Mouse (Mus musculus) brain, embryonic 14.5 days (tissue): ENCODE data around the gene Islr2. TPM values are rescaled to one million over a fixed set of nuclear protein-coding genes. Genes with fewer than 3 reads are reported as not detected.

Experiments used
- DNase-seq: peaks from one replicate; pipeline ENCODE4 v3.0.0-alpha.2; 2011; ENCODE audit warnings: low read depth
- CTCF ChIP-seq: fragments of 200-500 bp; IDR thresholded peaks from 2 replicates; pipeline ENCODE4 v1.5.1; 2012; ENCODE audit warnings: inconsistent platforms, mild to moderate bottlenecking, moderate library complexity, borderline replicate concordance; ENCODE audit not compliant: insufficient read depth, insufficient read length; ENCODE audit errors: extremely low read depth
- POLR2A ChIP-seq: fragments of 200-500 bp; IDR thresholded peaks from 2 replicates; pipeline ENCODE4 v1.6.1; 2012; ENCODE audit warnings: mild to moderate bottlenecking, inconsistent platforms, borderline replicate concordance; ENCODE audit not compliant: poor library complexity, insufficient read depth, insufficient read length, severe bottlenecking; ENCODE audit errors: extremely low read depth
- polyA plus RNA-seq: library from polyadenylated mRNA; depleted of rRNA; stranded (reverse); fragments of >200 nt; gene quantifications from 2 replicates; pipeline ENCODE4 v1.2.3, GENCODE M21; 2012

The Islr2 gene
- polyA plus RNA-seq, 1 experiment: 418 TPM

DNA sequence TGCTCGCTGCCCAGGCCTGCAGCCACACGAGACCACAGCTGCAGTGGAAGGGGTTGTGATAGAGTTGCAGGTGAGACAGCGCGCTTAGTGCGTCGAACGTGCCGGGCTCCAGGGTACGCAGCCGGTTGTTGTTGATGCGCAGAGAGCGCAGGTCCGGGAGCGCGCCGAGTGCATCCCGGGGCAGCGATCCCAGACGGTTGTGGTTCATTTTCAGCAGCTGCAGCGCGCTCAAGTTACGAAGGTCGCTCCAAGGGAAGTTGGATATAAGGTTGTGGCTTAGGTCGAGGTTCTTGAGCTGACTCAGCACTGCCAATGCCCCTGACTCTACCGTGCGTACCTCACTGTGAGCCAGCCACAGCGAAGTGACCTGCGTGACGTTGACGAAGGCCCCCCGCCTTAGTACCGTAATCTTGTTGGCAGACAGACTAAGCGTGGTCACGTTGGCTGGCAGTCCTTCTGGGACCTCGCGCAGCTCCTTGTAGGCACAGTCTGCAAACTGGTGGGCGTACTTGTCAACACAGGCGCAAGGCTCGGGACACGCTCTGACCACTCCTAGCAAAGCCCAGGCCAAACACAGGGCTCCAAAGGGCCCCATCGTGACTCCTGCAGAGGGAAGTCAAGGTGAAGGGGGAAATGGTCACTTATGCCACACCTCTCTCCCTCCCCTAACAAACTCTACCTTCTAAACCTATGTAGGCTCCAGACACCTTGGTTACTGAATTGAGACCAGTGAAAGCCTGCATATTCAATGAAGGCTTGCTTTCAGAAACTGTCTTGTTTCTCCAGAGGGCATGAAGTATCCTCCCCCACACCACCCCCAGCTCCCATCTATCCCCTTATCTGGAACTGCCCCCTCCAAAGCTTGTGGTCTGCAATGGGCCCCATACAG lies 4.5 kb downstream of the Islr2 start:
- DNase-seq: peak; percentile 67
- TF ChIP-seq POLR2A (no peak), CTCF (no peak)

DNA sequence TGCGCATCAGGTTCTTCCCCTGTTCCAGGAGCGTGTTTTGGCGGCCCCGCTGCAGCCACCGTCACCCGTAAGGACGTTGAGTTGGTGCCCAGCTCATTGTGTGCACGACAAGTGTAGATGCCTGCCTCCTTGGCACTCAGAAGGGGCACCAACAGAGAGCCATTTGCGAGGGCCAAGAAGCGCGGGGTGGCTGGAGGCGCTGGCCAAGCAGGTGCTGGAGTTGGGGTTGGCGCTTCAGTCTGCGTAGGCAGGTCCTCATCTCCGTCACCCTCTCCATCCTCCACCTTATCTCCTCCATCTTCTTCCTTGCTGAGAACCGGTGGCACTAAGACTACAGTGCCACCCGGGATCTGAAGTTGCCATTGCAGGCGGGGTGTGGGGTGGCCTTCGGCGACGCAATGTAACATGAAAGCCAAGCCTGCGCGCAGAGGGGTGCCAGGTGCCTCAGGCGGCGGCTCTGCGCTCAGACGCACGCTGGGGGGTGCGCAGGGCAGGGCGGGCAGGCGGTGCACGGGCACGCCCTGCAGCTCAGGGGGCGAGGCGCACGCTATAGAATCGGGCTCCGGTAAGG lies 5.2 kb downstream of the Islr2 start:
- peak; percentile 63 for DNase-seq
- no peak for TF ChIP-seq CTCF
- no peak for TF ChIP-seq POLR2A

DNA sequence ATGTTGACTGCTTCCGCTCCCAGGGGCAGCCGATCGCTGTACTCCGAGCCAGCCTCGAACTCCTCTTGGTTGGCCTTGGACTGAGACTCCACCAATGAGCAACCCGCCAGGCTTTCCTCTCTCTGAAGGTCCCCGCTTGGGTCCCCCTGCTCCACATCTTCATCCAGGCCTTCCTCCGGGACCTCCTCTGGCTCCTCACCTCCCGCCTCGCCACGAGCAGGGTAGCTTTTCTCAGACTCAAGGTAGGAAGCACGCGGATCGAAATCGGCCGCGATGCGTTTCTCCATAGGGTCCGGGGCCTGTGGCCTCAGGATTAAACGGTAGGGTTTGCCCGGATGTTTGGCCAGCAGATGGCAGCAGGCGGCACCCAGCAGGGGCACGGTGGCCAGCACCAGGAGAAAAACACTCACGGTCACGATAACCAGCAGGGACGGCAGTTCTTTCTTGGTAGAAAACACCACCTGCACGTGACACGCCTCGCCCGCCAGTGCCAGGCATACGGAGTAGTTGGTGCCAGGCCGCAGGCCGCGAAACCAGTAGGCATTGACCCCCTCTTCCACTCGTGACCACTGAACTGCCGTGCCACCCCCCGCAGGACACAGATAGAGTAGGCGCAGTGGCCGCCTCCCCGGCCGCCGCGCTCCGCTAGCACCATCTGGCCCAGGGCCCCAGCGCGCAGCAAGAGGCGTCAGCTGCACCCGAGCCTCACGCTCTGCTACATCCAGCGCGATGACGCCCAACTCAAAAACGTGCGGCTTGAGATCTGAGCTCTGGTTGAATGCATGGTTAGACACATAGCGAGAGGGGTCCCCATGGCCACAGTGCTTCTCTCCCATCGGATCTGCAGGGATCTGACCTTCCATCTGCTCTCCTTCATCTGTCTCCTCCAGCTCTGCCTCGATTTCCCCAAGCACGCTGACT lies 6.1 kb downstream of the Islr2 start:
- peak; percentile 76 for DNase-seq
- TF ChIP-seq POLR2A: no peak
- peak; percentile 61 for TF ChIP-seq CTCF

DNA sequence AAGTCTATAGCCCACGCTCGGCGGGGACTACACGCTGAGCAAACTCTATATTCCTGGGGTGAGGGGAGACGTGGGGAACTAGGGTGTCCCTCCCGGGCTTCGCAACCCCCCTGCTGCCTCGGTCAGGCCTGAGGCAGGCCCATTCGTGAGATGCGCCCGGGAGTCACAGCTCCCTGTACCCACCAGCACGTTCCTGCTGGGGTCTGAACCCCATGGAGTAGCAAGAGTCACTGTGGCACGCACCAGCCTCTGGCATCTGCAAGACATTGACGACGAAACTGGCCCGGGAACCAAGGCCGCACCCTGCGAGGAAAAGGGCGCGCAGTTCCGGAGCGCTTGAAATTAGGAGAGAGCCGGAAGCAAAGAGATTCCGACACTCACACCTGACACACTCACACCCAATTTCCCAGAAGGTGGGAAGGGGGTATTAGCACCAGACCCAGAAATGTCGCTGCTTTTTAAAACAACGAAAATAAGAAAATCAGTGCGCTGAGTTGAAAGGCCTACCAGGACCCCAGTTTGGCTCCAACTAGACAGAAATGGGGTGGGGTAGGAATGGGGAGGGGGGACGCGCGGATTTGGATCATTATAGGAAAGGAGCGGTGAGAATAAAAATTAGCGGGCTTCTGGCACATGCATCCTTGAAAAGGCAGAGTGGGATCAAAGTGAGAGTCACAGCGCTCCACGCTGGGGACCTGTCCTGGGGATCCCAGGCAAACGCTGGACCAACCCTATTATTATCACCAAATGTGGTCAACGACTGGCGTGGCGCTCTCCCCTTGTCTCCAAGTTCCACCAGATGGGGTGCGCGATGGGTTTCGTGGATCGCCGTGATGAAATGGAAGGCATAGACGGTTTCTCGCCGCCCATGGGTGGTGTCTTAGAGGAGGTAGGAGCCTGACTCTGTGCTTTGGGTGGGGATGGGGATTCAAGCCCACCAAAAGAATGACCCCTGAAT lies 7.2 kb downstream of the Islr2 start:
- TF ChIP-seq CTCF (no peak), POLR2A (no peak)
- DNase-seq: no peak

DNA sequence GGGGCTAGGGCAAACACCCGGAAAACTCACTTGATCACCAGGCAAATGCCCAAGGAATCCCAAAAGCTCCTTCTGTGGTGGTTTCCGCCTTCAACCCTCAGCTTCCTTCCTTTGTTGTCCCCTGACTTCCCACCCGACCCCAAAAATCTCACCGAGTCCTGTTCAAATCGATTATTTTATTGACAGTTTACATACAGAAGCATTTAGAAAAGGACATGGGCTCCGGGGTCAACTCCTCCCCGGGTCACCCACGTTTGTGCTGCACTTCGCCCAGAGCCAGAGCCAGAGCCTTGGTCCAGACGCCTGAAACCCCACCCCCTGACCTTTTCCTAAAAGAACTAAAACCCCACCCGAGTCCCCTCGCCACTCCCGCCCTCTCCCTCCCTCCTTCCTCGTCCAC lies 8.0 kb downstream of the Islr2 start:
- TF ChIP-seq POLR2A: no peak
- DNase-seq: no peak

DNA sequence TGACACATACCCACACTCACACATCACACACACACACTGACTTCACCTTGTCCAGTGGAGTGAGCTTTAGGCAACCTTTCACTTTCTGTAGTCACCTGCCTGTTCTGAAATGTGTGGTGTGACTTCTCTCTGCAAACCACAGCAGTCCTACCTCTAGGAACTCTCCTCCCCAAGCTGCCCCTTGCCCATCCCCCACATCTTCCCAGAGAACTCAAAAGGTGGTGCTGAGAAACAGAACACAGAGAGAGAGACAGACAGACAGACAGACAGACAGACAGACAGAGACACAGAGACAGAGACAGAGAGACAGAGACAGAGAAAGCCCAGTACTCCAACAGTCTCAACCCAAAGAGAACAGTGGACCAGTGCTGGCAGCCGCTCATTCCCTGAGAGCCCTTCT lies 8.4 kb downstream of the Islr2 start:
- TF ChIP-seq CTCF (no peak), POLR2A (no peak)
- DNase-seq: no peak

DNA sequence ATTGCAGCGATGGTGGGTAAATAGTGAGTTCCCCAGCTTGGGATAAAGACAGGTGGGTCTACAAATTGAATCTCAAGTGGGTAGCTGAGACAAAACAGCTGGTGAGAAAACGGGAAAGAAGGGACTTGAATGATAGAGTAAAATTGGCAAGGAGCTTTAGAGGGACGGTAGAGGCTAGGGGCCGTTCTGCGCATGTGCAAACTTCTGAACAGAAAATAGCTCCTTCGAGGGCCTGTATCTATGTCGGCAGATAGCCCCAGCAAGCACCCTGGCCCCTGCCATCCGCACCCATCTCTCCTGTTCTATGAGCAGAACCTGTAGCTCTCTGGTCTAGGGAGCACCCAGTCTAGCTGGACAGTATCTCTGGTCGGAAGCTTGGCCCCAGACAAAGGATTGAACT lies 9.9 kb downstream of the Islr2 start:
- TF ChIP-seq CTCF: no peak
- no peak for DNase-seq

DNA sequence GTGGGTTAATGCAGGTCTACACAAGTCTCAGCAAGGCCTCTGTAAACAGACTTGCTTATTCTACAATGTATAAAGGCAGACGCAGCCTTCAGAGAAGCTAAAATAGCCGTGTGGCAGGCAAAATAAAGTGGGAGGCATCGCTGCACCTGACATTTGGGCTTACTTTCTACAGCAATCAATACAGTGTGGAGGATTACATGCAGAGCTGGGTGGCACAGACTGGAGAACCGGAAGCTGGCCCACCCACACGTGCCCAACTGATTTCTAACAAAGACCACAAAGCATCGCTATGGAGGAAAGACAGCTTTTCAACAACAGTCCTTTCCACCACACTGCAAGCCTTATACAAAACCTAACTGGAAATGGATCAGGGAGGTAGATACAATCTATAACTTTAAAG lies 19.7 kb downstream of the Islr2 start:
- peak; percentile 19 for DNase-seq
- TF ChIP-seq CTCF: no peak
- TF ChIP-seq POLR2A: no peak

DNA sequence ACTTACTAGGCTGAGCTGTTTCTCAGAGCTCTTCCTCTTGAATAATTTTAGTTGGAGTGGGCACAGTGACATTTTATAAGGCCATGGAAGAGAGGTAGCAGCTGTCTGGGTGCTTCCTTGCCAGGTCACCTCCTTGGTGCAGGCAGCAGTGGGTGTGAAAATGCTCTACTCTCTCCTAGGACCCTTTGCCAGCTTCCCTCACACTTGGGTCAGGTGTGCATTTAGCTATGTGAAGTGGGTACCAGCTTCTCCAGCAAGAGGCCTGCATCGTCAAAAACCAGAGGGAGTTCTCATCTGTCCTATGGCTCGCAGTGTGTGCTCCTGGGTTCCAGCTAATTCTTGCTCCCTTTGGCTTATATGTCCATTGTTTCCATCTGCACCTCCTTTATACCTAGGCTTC lies 24.7 kb downstream of the Islr2 start:
- TF ChIP-seq CTCF (no peak), POLR2A (no peak)
- no peak for DNase-seq

DNA sequence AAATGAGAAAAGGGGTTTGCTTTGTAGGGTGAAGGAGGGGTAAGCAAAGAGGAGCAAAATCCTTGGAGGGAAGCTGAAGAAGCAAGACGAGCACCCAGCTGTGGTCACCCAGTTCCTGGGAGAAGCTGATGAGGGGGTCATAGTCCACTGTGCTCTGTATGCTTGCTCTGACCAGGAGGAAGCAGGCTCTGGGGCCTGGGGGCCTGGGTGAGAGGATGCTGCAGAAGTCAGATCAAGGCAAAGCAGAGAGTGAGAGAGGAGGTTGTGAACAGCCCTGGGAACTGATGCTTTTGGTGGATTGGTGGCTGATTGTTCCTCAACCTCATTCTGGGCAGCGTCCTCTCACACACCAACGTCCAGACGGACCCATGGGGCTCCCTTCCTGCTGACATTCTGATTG lies 27.0 kb downstream of the Islr2 start:
- TF ChIP-seq POLR2A: no peak
- DNase-seq: no peak
